Mouse (Mus musculus): Measurements from ENCODE around the gene Gm28374.

The Gm28374 gene

GRCm38 (mm10) chr19:6085417-6085879, 3.4 kb upstream of the Gm28374 start:
- DNase-seq (ENCODE audit: low read depth, low spot score), result peak; percentile 92

- DNase-seq (ENCODE audit: low read depth, low spot score), result peak; percentile 99
Observed at GRCm38 (mm10) chr19:6084478-6085248, 2.6 kb upstream of the Gm28374 start, which contains the start of the genes Zfpl1 and Cdca5. Zfpl1 (minus strand) TSS chr19:6084956. Cdca5 (plus strand) TSS chr19:6084983.

GRCm38 (mm10) chr19:6079983-6080480, 2.0 kb downstream of the Gm28374 start, which contains the start of gene Tmem262:
Tmem262 (plus strand) TSS chr19:6080033.
- DNase-seq (ENCODE audit: low read depth, low spot score), result no peak

- peak; percentile 98 for DNase-seq (ENCODE audit: low read depth, low spot score)
Observed at GRCm38 (mm10) chr19:6076564-6077393, 5.3 kb downstream of the Gm28374 start, which contains the start of gene Vps51. Vps51 (minus strand) TSS chr19:6077231.

GRCm38 (mm10) chr19:6073889-6074288, 8.2 kb downstream of the Gm28374 start:
- no peak for DNase-seq (ENCODE audit: low read depth, low spot score)

GRCm38 (mm10) chr19:6071261-6071660, 10.8 kb downstream of the Gm28374 start:
- no peak for DNase-seq (ENCODE audit: low read depth, low spot score)

- no peak for DNase-seq (ENCODE audit: low read depth, low spot score)
Observed at GRCm38 (mm10) chr19:6070571-6071250, 11.3 kb downstream of the Gm28374 start.

GRCm38 (mm10) chr19:6069851-6070250, 12.2 kb downstream of the Gm28374 start:
- no peak for DNase-seq (ENCODE audit: low read depth, low spot score)

GRCm38 (mm10) chr19:6068951-6069350, 13.1 kb downstream of the Gm28374 start:
- DNase-seq (ENCODE audit: low read depth, low spot score), result peak; percentile 73

GRCm38 (mm10) chr19:6067724-6068415, 14.2 kb downstream of the Gm28374 start, which contains the start of gene Tm7sf2:
Tm7sf2 (minus strand) TSS chr19:6068373.
- peak; percentile 84 for DNase-seq (ENCODE audit: low read depth, low spot score)

GRCm38 (mm10) chr19:6067011-6067723, 14.9 kb downstream of the Gm28374 start:
- DNase-seq (ENCODE audit: low read depth, low spot score), result peak; percentile 87

- DNase-seq (ENCODE audit: low read depth, low spot score), result no peak
Observed at GRCm38 (mm10) chr19:6066571-6066970, 15.5 kb downstream of the Gm28374 start.

GRCm38 (mm10) chr19:6063081-6063480, 19.0 kb downstream of the Gm28374 start:
- DNase-seq (ENCODE audit: low read depth, low spot score), result no peak

- DNase-seq (ENCODE audit: low read depth, low spot score), result no peak
Observed at GRCm38 (mm10) chr19:6062418-6062817, 19.6 kb downstream of the Gm28374 start.

GRCm38 (mm10) chr19:6061641-6062302, 20.3 kb downstream of the Gm28374 start:
- peak; percentile 75 for DNase-seq (ENCODE audit: low read depth, low spot score)

GRCm38 (mm10) chr19:6061021-6061533, 21.0 kb downstream of the Gm28374 start, which contains the start of gene Znhit2:
Znhit2 (plus strand) TSS chr19:6061192.
- peak; percentile 99 for DNase-seq (ENCODE audit: low read depth, low spot score)

- DNase-seq (ENCODE audit: low read depth, low spot score), result no peak
Observed at GRCm38 (mm10) chr19:6058966-6059365, 23.1 kb downstream of the Gm28374 start.

GRCm38 (mm10) chr19:6058513-6058912, 23.5 kb downstream of the Gm28374 start:
- DNase-seq (ENCODE audit: low read depth, low spot score), result peak; percentile 39

All from 3T3-L1 (cell line).